Mouse (Mus musculus): ENCODE measurements at regions not wholly inside any gene's neighbourhood (a gene's known extent, or its start where the extent isn't known, plus 50 kb on each side); places are given as distances from the start of the nearest gene placed in this dataset.

- 84% methylated on average over 3 of the region's 3 CpGs for WGBS
- Histone ChIP-seq H3K27me3 (replicated peaks; ENCODE audit: control insufficient read depth, insufficient read depth, low read length) (no peaks in the 10 kb centered on the region), H3K9me3 (ENCODE audit: control insufficient read depth, low read length) (no peaks in the 10 kb centered on the region), H3K4me2 (no peak overlapping the region), H3K36me3 (ENCODE audit: control insufficient read depth, insufficient read depth, low read length) (no peaks in the 10 kb centered on the region), H3K4me1 (replicated peaks; ENCODE audit: control insufficient read depth, insufficient read depth, low read length) (no peaks in the 10 kb centered on the region), H3K4me3 (ENCODE audit: low read depth, low read length) (no peak overlapping the region), H3K9ac (ENCODE audit: low read depth, low read length) (no peak overlapping the region), H3K27ac (ENCODE audit: low read depth, low read length) (no peak overlapping the region)
- no peak for ATAC-seq (replicated peaks; ENCODE audit: low FRiP score)
- no peak for DNase-seq (ENCODE audit: low spot score)
Observed at GRCm38 (mm10) chr3:37819503-37819902, 95.2 kb upstream of the Gm5148 start.

DNA sequence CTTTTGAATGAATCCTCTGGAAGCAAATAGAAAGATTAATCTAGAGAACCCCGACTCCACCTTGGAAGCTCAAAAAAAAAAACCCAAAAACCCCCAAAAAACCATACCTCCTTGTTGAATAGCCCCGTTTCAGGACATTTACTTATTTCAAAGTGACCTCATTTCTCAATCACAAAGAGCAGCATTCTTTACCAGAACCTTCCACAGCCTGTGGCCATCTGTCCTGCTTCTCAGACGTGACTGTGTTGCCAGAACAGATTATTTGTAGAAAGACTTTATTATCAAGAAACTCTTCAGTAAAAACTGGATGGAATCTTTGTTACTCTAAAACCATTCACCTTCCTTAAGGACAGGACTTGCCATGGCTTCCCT, 93.1 kb upstream of the Gm5148 start:
- Histone ChIP-seq H3K4me1 (replicated peaks; ENCODE audit: control insufficient read depth, insufficient read depth, low read length) (no peaks in the 10 kb centered on the region), H3K4me2 (no peak overlapping the region), H3K27ac (ENCODE audit: low read depth, low read length) (no peak overlapping the region), H3K9ac (ENCODE audit: low read depth, low read length) (no peak overlapping the region), H3K27me3 (replicated peaks; ENCODE audit: control insufficient read depth, insufficient read depth, low read length) (no peaks in the 10 kb centered on the region), H3K4me3 (ENCODE audit: low read depth, low read length) (no peak overlapping the region), H3K36me3 (ENCODE audit: control insufficient read depth, insufficient read depth, low read length) (no peaks in the 10 kb centered on the region), H3K9me3 (ENCODE audit: control insufficient read depth, low read length) (no peaks in the 10 kb centered on the region)
- DNase-seq (ENCODE audit: low spot score) (no peak), ATAC-seq (replicated peaks; ENCODE audit: low FRiP score) (no peak)
- WGBS, result 76% methylated on average over 3 of the region's 3 CpGs

- H3K9me3 ChIP-seq (ENCODE audit: control insufficient read depth, low read length), result no peaks in the 10 kb centered on the region
- no peaks in the 10 kb centered on the region for H3K4me1 ChIP-seq (replicated peaks; ENCODE audit: control insufficient read depth, insufficient read depth, low read length)
- DNase-seq (ENCODE audit: low spot score) (no peak), ATAC-seq (replicated peaks; ENCODE audit: low FRiP score) (no peak)
- H3K4me3 ChIP-seq (ENCODE audit: low read depth, low read length), result no peak overlapping the region
- WGBS, result 81% methylated on average over 6 of the region's 6 CpGs
- H3K27ac ChIP-seq (ENCODE audit: low read depth, low read length), result no peak overlapping the region
- H3K9ac ChIP-seq (ENCODE audit: low read depth, low read length), result no peak overlapping the region
- no peaks in the 10 kb centered on the region for H3K27me3 ChIP-seq (replicated peaks; ENCODE audit: control insufficient read depth, insufficient read depth, low read length)
- no peaks in the 10 kb centered on the region for H3K36me3 ChIP-seq (ENCODE audit: control insufficient read depth, insufficient read depth, low read length)
- no peak overlapping the region for H3K4me2 ChIP-seq
Observed at GRCm38 (mm10) chr3:37816781-37817433, 92.6 kb upstream of the Gm5148 start.

DNA sequence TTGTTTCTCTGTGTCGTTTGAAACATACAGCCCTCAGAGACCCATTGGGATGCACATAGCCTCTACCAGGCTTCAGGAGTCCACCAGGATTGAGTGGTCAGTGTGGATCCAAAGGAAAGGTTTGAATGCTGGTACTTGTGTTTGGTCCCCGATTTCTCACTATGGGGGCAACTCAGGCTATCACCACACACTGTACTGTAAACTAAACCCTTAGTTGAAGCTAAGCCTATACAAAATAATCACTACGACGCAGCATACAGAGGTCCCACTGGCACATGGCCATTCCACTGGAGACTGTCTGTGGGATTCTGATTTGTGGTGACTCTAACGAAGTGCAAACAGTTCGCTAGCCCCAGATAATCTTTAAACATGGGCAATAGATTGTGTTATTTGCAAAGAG, 91.5 kb upstream of the Gm5148 start:
- ATAC-seq (replicated peaks; ENCODE audit: low FRiP score) (no peak), DNase-seq (ENCODE audit: low spot score) (no peak)
- H3K9me3 ChIP-seq (ENCODE audit: control insufficient read depth, low read length), result no peaks in the 10 kb centered on the region
- H3K27ac ChIP-seq (ENCODE audit: low read depth, low read length), result no peak overlapping the region
- no peak overlapping the region for H3K4me2 ChIP-seq
- no peaks in the 10 kb centered on the region for H3K27me3 ChIP-seq (replicated peaks; ENCODE audit: control insufficient read depth, insufficient read depth, low read length)
- no peak overlapping the region for H3K9ac ChIP-seq (ENCODE audit: low read depth, low read length)
- H3K4me1 ChIP-seq (replicated peaks; ENCODE audit: control insufficient read depth, insufficient read depth, low read length), result no peaks in the 10 kb centered on the region
- no peaks in the 10 kb centered on the region for H3K36me3 ChIP-seq (ENCODE audit: control insufficient read depth, insufficient read depth, low read length)
- no peak overlapping the region for H3K4me3 ChIP-seq (ENCODE audit: low read depth, low read length)
- WGBS, result 88% methylated on average over 6 of the region's 6 CpGs

DNA sequence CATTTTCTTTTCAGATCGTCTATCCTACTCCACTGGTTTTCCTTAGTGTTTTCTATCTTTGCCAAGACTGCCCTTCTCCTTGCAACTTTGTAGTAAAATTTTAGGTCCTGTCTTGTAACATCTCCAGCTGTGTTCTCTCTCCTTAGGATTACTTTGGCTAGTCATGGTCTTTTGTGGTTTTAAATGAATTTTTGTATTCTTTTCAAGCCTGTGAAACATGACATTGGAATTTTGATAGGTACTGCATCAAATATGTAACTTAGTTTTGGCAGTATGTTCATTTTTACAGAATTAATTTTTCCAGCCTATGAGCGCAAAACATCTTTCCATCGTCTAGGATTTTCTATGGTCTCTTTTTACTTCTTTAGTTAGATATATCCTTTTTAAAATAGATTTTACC, 88.6 kb upstream of the Gm5148 start:
- Histone ChIP-seq H3K4me2 (no peak overlapping the region), H3K4me3 (ENCODE audit: low read depth, low read length) (no peak overlapping the region), H3K27me3 (replicated peaks; ENCODE audit: control insufficient read depth, insufficient read depth, low read length) (no peaks in the 10 kb centered on the region), H3K9ac (ENCODE audit: low read depth, low read length) (no peak overlapping the region), H3K9me3 (ENCODE audit: control insufficient read depth, low read length) (peaks cover 2% of the 10 kb centered on the region; the same call in 1 of the 2 replicates), H3K36me3 (ENCODE audit: control insufficient read depth, insufficient read depth, low read length) (no peaks in the 10 kb centered on the region), H3K27ac (ENCODE audit: low read depth, low read length) (no peak overlapping the region), H3K4me1 (replicated peaks; ENCODE audit: control insufficient read depth, insufficient read depth, low read length) (no peaks in the 10 kb centered on the region)
- no peak for ATAC-seq (replicated peaks; ENCODE audit: low FRiP score)
- DNase-seq (ENCODE audit: low spot score), result no peak
- WGBS, result 86% methylated on average over 3 of the region's 3 CpGs

DNA sequence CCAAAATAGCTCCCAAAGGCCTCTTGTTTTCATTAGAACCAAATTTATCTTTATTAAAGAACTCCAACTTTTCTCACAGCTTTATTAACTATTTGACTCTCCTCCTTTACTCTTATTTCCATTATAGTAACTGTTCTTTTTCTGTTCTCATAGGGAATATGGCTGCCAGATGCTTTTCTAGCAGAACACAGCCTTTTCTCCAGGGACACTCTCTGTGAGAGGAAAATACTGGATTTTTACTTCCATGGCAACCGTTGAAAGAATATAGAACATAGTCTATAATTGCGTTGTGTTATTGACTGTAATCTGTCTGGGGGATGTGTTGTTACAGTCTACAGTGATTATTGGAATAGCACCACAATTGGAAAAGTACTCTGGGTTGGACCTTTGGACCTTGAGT, 87.1 kb upstream of the Gm5148 start:
- DNase-seq (ENCODE audit: low spot score) (no peak), ATAC-seq (replicated peaks; ENCODE audit: low FRiP score) (no peak)
- no peak overlapping the region for H3K9ac ChIP-seq (ENCODE audit: low read depth, low read length)
- H3K27me3 ChIP-seq (replicated peaks; ENCODE audit: control insufficient read depth, insufficient read depth, low read length), result no peaks in the 10 kb centered on the region
- H3K4me3 ChIP-seq (ENCODE audit: low read depth, low read length), result no peak overlapping the region
- H3K4me1 ChIP-seq (replicated peaks; ENCODE audit: control insufficient read depth, insufficient read depth, low read length), result no peaks in the 10 kb centered on the region
- no peak overlapping the region for H3K4me2 ChIP-seq
- no peak overlapping the region for H3K27ac ChIP-seq (ENCODE audit: low read depth, low read length)
- H3K9me3 ChIP-seq (ENCODE audit: control insufficient read depth, low read length), result peaks cover 2% of the 10 kb centered on the region; the same call in 1 of the 2 replicates
- no peaks in the 10 kb centered on the region for H3K36me3 ChIP-seq (ENCODE audit: control insufficient read depth, insufficient read depth, low read length)
- 91% methylated on average over 2 of the region's 2 CpGs for WGBS

DNA sequence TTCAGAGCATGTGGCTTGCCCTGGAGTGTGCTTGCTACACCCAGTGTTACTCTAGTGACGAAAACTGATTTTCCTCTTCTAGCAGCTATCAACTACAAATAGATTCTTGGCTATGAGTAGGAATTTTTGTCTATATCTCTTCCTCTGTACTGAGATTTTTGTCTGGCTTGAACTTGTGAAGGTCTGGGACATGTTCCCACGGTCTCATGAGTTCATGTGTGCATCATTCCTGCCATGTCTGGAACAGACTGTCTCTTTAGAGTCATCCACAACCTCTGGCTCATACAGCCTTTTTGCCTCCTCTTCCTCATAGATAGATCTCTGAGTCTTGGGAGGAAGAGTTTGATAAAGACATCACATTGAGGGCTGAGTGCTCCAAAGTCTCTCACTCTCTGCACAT, 86.5 kb upstream of the Gm5148 start:
- DNase-seq (ENCODE audit: low spot score), result no peak
- no peak for ATAC-seq (replicated peaks; ENCODE audit: low FRiP score)
- Histone ChIP-seq H3K4me3 (ENCODE audit: low read depth, low read length) (no peak overlapping the region), H3K9ac (ENCODE audit: low read depth, low read length) (no peak overlapping the region), H3K4me2 (no peak overlapping the region), H3K9me3 (ENCODE audit: control insufficient read depth, low read length) (peaks cover 2% of the 10 kb centered on the region; the same call in 1 of the 2 replicates), H3K27me3 (replicated peaks; ENCODE audit: control insufficient read depth, insufficient read depth, low read length) (no peaks in the 10 kb centered on the region), H3K27ac (ENCODE audit: low read depth, low read length) (no peak overlapping the region), H3K36me3 (ENCODE audit: control insufficient read depth, insufficient read depth, low read length) (no peaks in the 10 kb centered on the region), H3K4me1 (replicated peaks; ENCODE audit: control insufficient read depth, insufficient read depth, low read length) (no peaks in the 10 kb centered on the region)
- whole genome bisulfite sequencing, result 89% methylated on average over 2 of the region's 2 CpGs

DNA sequence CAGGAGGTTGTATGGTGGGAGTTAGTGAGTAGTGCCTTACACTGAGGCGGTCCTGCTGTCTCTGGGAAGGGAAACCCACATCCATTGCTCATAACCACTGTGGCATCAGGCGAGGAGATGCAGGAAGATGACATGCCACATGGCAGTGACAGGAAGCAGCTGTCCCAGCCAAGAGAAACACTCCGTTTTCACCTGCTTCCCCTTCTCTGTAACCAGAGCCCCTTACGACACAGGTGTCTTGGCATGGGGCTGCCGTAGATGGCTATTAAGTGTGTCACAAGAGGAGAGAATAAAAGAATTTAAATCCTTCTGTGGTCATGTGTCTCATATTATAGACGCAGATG, 81.5 kb upstream of the Gm5148 start:
- DNase-seq (ENCODE audit: low spot score) (no peak), ATAC-seq (replicated peaks; ENCODE audit: low FRiP score) (no peak)
- H3K27ac ChIP-seq (ENCODE audit: low read depth, low read length), result no peak overlapping the region
- 45% methylated on average over 6 of the region's 6 CpGs for WGBS
- no peak overlapping the region for H3K4me2 ChIP-seq
- H3K9me3 ChIP-seq (ENCODE audit: control insufficient read depth, low read length), result peaks cover 2% of the 10 kb centered on the region; the same call in 1 of the 2 replicates
- no peaks in the 10 kb centered on the region for H3K4me1 ChIP-seq (replicated peaks; ENCODE audit: control insufficient read depth, insufficient read depth, low read length)
- H3K4me3 ChIP-seq (ENCODE audit: low read depth, low read length), result no peak overlapping the region
- no peak overlapping the region for H3K9ac ChIP-seq (ENCODE audit: low read depth, low read length)
- H3K27me3 ChIP-seq (replicated peaks; ENCODE audit: control insufficient read depth, insufficient read depth, low read length), result no peaks in the 10 kb centered on the region
- H3K36me3 ChIP-seq (ENCODE audit: control insufficient read depth, insufficient read depth, low read length), result no peaks in the 10 kb centered on the region

DNA sequence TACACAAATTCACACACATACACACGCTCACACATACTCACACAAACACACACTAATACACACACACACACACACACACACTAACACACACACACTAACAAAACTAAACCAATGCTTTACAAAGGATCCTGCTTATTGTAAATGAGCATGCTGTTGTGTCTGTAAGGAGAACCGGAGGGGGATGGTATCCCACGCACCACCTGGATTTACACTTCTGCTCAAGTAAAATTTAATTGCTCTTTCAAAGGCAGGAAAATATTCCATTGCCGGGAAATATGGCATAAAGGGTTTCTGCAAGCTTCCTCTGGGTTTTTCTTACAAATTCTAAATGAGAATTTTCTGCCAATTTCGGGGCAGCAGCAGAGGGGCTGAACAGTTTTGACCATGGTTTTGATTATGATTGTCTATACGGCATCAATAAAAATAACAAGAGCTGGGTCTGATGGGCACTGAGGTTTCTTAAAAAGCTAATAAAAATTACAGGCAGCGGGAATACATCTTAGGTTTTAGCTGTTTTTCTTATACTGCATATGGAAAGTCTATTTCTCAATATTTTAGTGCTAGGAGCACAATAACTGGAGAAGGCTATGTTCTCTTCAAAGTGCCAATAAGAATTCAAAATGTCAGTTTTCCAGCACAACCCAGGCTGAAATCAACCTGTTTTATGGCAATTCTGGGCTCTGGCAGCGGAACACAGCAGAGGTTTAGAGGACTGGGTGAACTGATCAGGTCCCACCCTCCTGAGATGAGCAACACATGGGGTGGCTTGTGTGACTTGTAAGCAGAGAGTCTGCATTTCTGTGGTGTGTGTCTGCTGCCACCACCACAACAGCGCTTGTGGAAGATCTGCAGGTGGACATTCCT, 80.9 kb upstream of the Gm5148 start:
- Histone ChIP-seq H3K36me3 (ENCODE audit: control insufficient read depth, insufficient read depth, low read length) (no peaks in the 10 kb centered on the region), H3K9ac (ENCODE audit: low read depth, low read length) (no peak overlapping the region), H3K4me3 (ENCODE audit: low read depth, low read length) (no peak overlapping the region), H3K27me3 (replicated peaks; ENCODE audit: control insufficient read depth, insufficient read depth, low read length) (no peaks in the 10 kb centered on the region), H3K27ac (ENCODE audit: low read depth, low read length) (no peak overlapping the region), H3K9me3 (ENCODE audit: control insufficient read depth, low read length) (peaks cover 2% of the 10 kb centered on the region; the same call in 1 of the 2 replicates), H3K4me1 (replicated peaks; ENCODE audit: control insufficient read depth, insufficient read depth, low read length) (no peaks in the 10 kb centered on the region), H3K4me2 (no peak overlapping the region)
- ATAC-seq (replicated peaks; ENCODE audit: low FRiP score) (no peak), DNase-seq (ENCODE audit: low spot score) (no peak)
- 78% methylated on average over 9 of the region's 9 CpGs for WGBS

All from liver, embryonic 11.5 days (tissue).